Mouse (Mus musculus) CH12.LX (cell line): ENCODE results near the gene Rasgrp2. TPM values are rescaled to one million over a fixed set of nuclear protein-coding genes. Genes with fewer than 3 reads are reported as not detected.

Source experiments
- DNase-seq: peaks from one replicate; pipeline ENCODE4 v3.0.0-alpha.2; 2013; ENCODE audit errors: extremely low read depth
- H3K27ac ChIP-seq: 2 replicates; pipeline ENCODE4 v1.5.1; 2012; ENCODE audit warnings: low read depth, mild to moderate bottlenecking, control low read depth, moderate library complexity; ENCODE audit not compliant: insufficient read depth
- H3K27me3 ChIP-seq: replicated peaks from 2 replicates; pipeline ENCODE3; 2012; ENCODE audit warnings: inconsistent platforms
- H3K36me3 ChIP-seq, 2 experiments: replicated peaks in 1 of 2; 2 replicates each; pipeline versions ENCODE3 to v1.6.1; 2012; ENCODE audit warnings: inconsistent platforms in 1 of 2, low read length in 1 of 2, mild to moderate bottlenecking in 1 of 2, mixed read lengths in 1 of 2, moderate library complexity in 1 of 2; ENCODE audit not compliant: control insufficient read depth in 1 of 2, insufficient read depth in 1 of 2
- H3K4me1 ChIP-seq, 2 experiments: 2 replicates each; pipeline ENCODE4 v1.6.1; 2012; ENCODE audit warnings: inconsistent platforms in 1 of 2, moderate library complexity in 1 of 2; ENCODE audit not compliant: insufficient read depth in 2 of 2, control insufficient read depth in 1 of 2
- H3K4me2 ChIP-seq: 2 replicates; pipeline ENCODE4 v1.6.1; 2012; ENCODE audit warnings: low read depth, mild to moderate bottlenecking, control low read depth; ENCODE audit not compliant: poor library complexity, insufficient read depth, severe bottlenecking
- H3K4me3 ChIP-seq, 3 experiments: fragments of 150-350 bp in 1 of 3; sonication (generic) in 1 of 3; replicated peaks in 1 of 3; 2 replicates each; pipeline versions ENCODE3 to v1.5.1; 2011 to 2012; ENCODE audit warnings: low read depth in 2 of 3, low read length in 2 of 3, mild to moderate bottlenecking in 2 of 3, moderate library complexity in 2 of 3, control low read depth in 1 of 3, improper control_type of control experiment in 1 of 3, inconsistent platforms in 1 of 3, mixed read lengths in 1 of 3; ENCODE audit not compliant: poor library complexity in 1 of 3
- H3K79me2 ChIP-seq: replicated peaks from 2 replicates; pipeline ENCODE4 v1.6.1; 2012; ENCODE audit warnings: mild to moderate bottlenecking, moderate library complexity; ENCODE audit not compliant: control insufficient read depth, poor library complexity, insufficient read depth, severe bottlenecking; ENCODE audit errors: extremely low read depth
- H3K9ac ChIP-seq: 2 replicates; pipeline ENCODE4 v1.6.1; 2012; ENCODE audit warnings: low read depth, mild to moderate bottlenecking, control low read depth, moderate library complexity; ENCODE audit not compliant: insufficient read depth
- H3K9me3 ChIP-seq: replicated peaks from 2 replicates; pipeline ENCODE3; 2012; ENCODE audit warnings: low read length, inconsistent platforms, mixed read lengths
- BHLHE40 ChIP-seq: IDR thresholded peaks from 2 replicates; pipeline ENCODE4 v1.6.1; 2011; ENCODE audit warnings: mild to moderate bottlenecking, low read depth, low read length, improper control_type of control experiment
- CTCF ChIP-seq, 2 experiments: IDR thresholded peaks in 1 of 2; conservative IDR thresholded peaks in 1 of 2; 2 replicates each; pipeline ENCODE4 v1.5.1; 2011 to 2012; ENCODE audit warnings: low read depth in 2 of 2, low read length in 2 of 2, improper control_type of control experiment in 1 of 2, inconsistent platforms in 1 of 2, mild to moderate bottlenecking in 1 of 2, moderate library complexity in 1 of 2
- ELF1 ChIP-seq: IDR thresholded peaks from 2 replicates; pipeline ENCODE4 v1.6.1; 2014; ENCODE audit warnings: low read depth, mild to moderate bottlenecking, inconsistent platforms, low read length, improper control_type of control experiment
- MYC ChIP-seq: IDR thresholded peaks from 2 replicates; pipeline ENCODE4 v1.6.1; 2011; ENCODE audit warnings: low read depth, mild to moderate bottlenecking, improper control_type of control experiment, low read length
- NELFE ChIP-seq: IDR thresholded peaks from 2 replicates; pipeline ENCODE4 v1.6.1; 2011; ENCODE audit warnings: low read depth, low read length, improper control_type of control experiment
- NRF1 ChIP-seq: IDR thresholded peaks from 2 replicates; pipeline ENCODE4 v1.6.1; 2014; ENCODE audit warnings: low read depth, mild to moderate bottlenecking, inconsistent platforms, low read length, improper control_type of control experiment, moderate library complexity
- POLR2A ChIP-seq: IDR thresholded peaks from 2 replicates; pipeline ENCODE4 v1.6.1; 2011; ENCODE audit warnings: low read depth, mild to moderate bottlenecking, improper control_type of control experiment, low read length
- POLR2AphosphoS2 ChIP-seq: IDR thresholded peaks from 2 replicates; pipeline ENCODE4 v1.6.1; 2011; ENCODE audit warnings: low read depth, low read length, improper control_type of control experiment
- RAD21 ChIP-seq: IDR thresholded peaks from 2 replicates; pipeline ENCODE4 v1.6.1; 2011; ENCODE audit warnings: low read depth, mild to moderate bottlenecking, low read length, improper control_type of control experiment, moderate library complexity
- SMC3 ChIP-seq: IDR thresholded peaks from 2 replicates; pipeline ENCODE4 v1.6.1; 2011; ENCODE audit warnings: low read depth, low read length, improper control_type of control experiment
- TBP ChIP-seq: conservative IDR thresholded peaks from 2 replicates; pipeline ENCODE4 v1.6.1; 2011; ENCODE audit warnings: low read depth, low read length, improper control_type of control experiment
- UBTF ChIP-seq: IDR thresholded peaks from 2 replicates; pipeline ENCODE4 v1.6.1; 2012; ENCODE audit warnings: low read depth, mild to moderate bottlenecking, inconsistent platforms, low read length, improper control_type of control experiment, moderate library complexity
- USF2 ChIP-seq: conservative IDR thresholded peaks from 2 replicates; pipeline ENCODE4 v1.6.1; 2011; ENCODE audit warnings: low read depth, low read length, improper control_type of control experiment
- ZKSCAN1 ChIP-seq: IDR thresholded peaks from 2 replicates; pipeline ENCODE4 v1.6.1; 2012; ENCODE audit warnings: low read depth, inconsistent platforms, low read length, improper control_type of control experiment, borderline replicate concordance
- dilution Hi-C: fragments of 300-500 bp; cut with MboI; formaldehyde crosslinking; loops from 2 replicates; pipeline ENCODE4 v1.14.3; 2020; ENCODE audit warnings: low sequenced_read_pairs; ENCODE audit not compliant: extremely low pct_unique_long_range_greater_than_20kb, extremely low pct_ligation_motif_present
- in situ Hi-C: fragments of 300-500 bp; cut with MboI; formaldehyde crosslinking; loops from 3 replicates; pipeline ENCODE4 v1.14.3; 2019; ENCODE audit warnings: low sequenced_read_pairs, low pct_ligation_motif_present, low pct_unique_long_range_greater_than_20kb, mixed read lengths
- polyA plus RNA-seq: library from polyadenylated mRNA; unstranded; fragments of >175 nt; gene quantifications from 2 replicates; pipeline ENCODE4 v1.2.1, GENCODE M21; 2012; ENCODE audit warnings: low read depth; ENCODE audit not compliant: insufficient read length
- total RNA-seq, 2 experiments: library from RNA; depleted of rRNA; stranded (reverse); fragments of 300-350 nt in 1 of 2; fragments of >200 nt in 1 of 2; gene quantifications; 2 replicates each; pipeline ENCODE4 v1.2.3; 2012 to 2014

Rasgrp2 gene
- total and polyA plus RNA-seq, 3 experiments, result 9.3 to 26.0 (median 16.9) TPM

DNA sequence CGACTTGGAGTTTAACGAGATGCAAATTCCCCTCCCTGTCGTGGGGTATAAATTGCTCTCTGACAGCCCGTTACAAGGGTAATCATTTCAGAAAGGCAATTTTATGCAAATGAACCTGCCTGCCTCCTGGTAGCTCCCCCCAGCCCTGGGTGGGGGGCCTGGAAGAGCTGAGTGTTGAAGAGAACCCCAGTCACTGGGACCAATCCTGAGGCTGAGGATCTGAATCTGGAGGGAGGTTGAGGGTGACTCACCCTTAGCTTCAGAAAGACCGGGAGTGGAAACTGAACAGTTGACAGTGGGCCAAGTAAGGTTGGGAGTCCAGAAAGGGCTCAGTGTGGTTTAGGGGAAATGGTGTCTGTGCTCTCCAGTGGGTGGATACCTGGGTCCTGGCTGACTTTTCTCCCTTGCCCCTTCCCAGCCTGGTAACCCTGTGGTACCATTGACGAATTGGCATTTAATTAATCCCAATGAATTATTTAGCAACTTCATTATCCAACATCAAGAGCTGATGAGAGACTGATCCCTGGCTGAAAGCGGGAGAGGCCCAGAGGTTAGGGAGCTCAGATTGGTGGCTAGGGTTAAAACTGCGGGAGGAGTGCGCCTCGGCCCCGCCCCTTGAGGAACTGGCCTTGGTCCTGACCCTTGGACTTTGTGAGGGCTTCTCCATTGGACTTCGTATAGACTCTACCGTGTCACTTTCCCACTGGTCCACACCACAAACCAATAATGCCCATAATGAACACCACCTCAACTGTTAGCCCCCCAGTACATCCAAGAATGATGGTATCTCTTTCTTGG, 27.8 kb downstream of the Rasgrp2 start:
- peaks cover 42% of the 10 kb centered on the region for H3K27me3 ChIP-seq
- H3K4me2 ChIP-seq, result no peak overlapping the region
- no peaks in the 10 kb centered on the region for H3K36me3 ChIP-seq
- dilution Hi-C loops (no loop called here), in situ Hi-C loops (no loop called here)
- peaks cover 10% of the 10 kb centered on the region for H3K9me3 ChIP-seq
- no peak overlapping the region for H3K9ac ChIP-seq
- H3K4me1 ChIP-seq, result peaks cover 0 to 12% of the 10 kb centered on the region in 2 experiments; a peak in 2 of 4 replicates
- DNase-seq, result peak; percentile 24
- no peak overlapping the region for H3K27ac ChIP-seq
- TF ChIP-seq UBTF (no peak), POLR2AphosphoS2 (no peak), POLR2A (no peak), ELF1 (no peak), RAD21 (no peak)
- no peaks in the 10 kb centered on the region for H3K79me2 ChIP-seq
- no peak overlapping the region for H3K4me3 ChIP-seq

DNA sequence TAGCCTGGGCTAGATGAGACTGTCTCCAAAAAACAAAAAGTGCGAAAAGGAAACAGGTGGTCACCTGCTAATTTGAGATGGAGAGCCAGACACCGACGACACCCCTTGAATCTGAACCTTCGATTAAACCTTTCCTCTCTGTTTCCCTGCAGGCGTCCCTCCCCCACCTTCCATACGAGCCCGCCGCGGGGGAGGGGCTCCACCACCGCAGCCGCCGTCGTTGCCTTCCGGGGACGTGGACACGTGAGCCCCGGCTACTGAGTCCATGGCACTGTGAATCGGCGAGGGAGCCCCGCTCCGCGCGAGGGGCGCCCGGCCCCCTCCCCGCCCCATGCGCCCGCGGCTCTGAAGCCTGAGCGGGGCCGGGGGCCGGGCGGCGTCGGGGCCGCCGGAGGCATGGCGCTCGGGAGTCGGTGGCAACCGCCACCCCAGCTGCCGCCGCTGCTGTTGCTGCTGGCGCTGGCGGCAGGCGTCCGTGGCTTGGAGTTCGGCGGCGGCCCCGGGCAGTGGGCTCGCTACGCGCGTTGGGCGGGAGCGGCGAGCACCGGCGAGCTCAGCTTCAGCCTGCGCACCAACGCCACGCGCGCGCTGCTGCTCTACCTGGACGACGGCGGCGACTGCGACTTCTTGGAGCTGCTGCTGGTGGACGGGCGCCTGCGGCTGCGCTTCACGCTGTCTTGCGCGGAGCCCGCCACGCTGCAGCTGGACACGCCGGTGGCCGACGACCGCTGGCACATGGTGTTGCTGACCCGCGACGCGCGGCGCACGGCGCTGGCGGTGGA, 28.7 kb downstream of the Rasgrp2 start:
- dilution Hi-C loops, result no loop called here
- H3K9ac ChIP-seq, result no peak overlapping the region
- no peak overlapping the region for H3K27ac ChIP-seq
- H3K9me3 ChIP-seq, result peaks cover 10% of the 10 kb centered on the region
- no peak overlapping the region for H3K4me3 ChIP-seq
- no peaks in the 10 kb centered on the region for H3K79me2 ChIP-seq
- H3K27me3 ChIP-seq, result peaks cover 32% of the 10 kb centered on the region
- H3K4me1 ChIP-seq, result peaks cover 0 to 12% of the 10 kb centered on the region in 2 experiments; a peak in 3 of 4 replicates
- TF ChIP-seq ZKSCAN1 (no peak), TBP (no peak), NELFE (no peak)
- in situ Hi-C loops, result no loop called here
- no peak overlapping the region for H3K4me2 ChIP-seq
- no peaks in the 10 kb centered on the region for H3K36me3 ChIP-seq
- DNase-seq, result no peak

- H3K4me3 ChIP-seq, result no peak overlapping the region
- in situ Hi-C loops (no loop called here), dilution Hi-C loops (no loop called here)
- DNase-seq, result no peak
- H3K36me3 ChIP-seq, result no peaks in the 10 kb centered on the region
- H3K27ac ChIP-seq, result no peak overlapping the region
- H3K9ac ChIP-seq, result no peak overlapping the region
- no peak overlapping the region for H3K4me2 ChIP-seq
- TF ChIP-seq SMC3 (no peak), NRF1 (no peak), CTCF (conservative IDR thresholded peaks at IDR 0.05 in 1 of 2, IDR thresholded peaks at IDR 0.05 in 1 of 2; ENCODE audit: low read depth in 2 of 2, low read length in 2 of 2) (no peak), USF2 (no peak), MYC (no peak), POLR2A (no peak), BHLHE40 (no peak), RAD21 (no peak)
- no peaks in the 10 kb centered on the region for H3K79me2 ChIP-seq
- H3K27me3 ChIP-seq, result peaks cover 24% of the 10 kb centered on the region
- peaks cover 10% of the 10 kb centered on the region for H3K9me3 ChIP-seq
- H3K4me1 ChIP-seq, result peaks cover 0 to 12% of the 10 kb centered on the region in 2 experiments; a peak in 3 of 4 replicates
These were observed 29.5 kb downstream of the Rasgrp2 start for GRCm38 (mm10) chr19:6428501-6429200.
